Mouse (Mus musculus): ENCODE results near the gene Slc22a23.

DNA sequence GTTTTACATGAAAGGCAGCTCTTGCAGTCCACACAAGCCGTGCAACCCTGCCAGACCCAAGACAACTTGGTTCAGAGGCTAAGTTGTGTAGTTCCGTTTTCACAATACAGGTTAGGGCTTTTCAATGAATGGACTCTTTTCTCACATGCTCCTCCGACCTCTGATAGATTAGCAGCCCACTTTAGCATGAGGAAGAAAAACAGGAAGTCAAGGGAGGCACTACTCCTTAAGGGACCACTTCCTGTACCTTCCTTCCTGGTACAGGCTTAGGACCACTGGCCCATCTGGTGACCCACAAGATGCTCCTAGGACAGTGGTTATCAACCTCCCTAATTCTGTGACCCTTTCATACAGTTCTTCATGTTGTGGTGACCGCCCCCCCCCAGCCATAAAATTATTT lies 116.1 kb downstream of the Slc22a23 start:
- TF ChIP-seq CTCF (IDR thresholded peaks at IDR 0.05; ENCODE audit: insufficient read depth, low read depth, low read length), result no peak
- no peak for TF ChIP-seq POLR2A (IDR thresholded peaks at IDR 0.05; ENCODE audit: insufficient read depth, low read depth, low read length)
